Mouse (Mus musculus): Measurements from ENCODE around the gene Nrxn3.

DNA sequence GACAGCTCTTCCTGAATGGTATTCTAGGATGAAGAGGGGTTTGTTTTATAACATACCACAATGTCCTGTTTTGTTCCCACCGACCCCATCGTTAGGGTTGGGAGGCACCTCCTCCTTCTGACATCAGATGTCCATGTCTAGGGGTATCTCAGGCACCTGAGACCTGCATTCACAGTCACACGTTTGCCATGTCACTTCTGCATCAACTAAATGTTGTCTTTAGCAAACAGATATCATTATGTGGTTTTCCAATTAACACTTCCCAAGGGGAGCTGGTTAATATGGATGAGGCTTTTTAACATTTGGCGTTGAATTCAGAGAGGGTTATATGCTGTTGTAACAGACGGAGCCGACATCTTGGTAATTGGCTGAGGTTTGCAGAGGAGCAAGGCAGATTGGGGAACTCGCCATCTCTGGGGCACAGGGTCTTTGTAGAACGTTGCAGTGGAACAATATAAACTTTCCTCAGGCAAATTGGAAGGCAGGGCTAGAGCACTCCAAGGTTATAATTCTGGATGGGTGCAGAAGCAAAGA is 412.2 kb downstream of the Nrxn3 start:
- TF ChIP-seq CTCF (IDR thresholded peaks at IDR 0.05; ENCODE audit: low read depth, low read length) (no peak), POLR2A (IDR thresholded peaks at IDR 0.05; ENCODE audit: borderline replicate concordance, low read depth, low read length) (no peak)
